Mouse (Mus musculus) spleen, adult 2 months (tissue): Measurements from ENCODE around the gene Kidins220.

Source experiments
- CTCF ChIP-seq: fragments of 200-500 bp; IDR thresholded peaks from 2 replicates; pipeline ENCODE4 v1.5.1; 2011; ENCODE audit warnings: mild to moderate bottlenecking, inconsistent platforms; ENCODE audit not compliant: insufficient read depth, insufficient read length, insufficient replicate concordance; ENCODE audit errors: extremely low read depth
- POLR2A ChIP-seq: fragments of 200-500 bp; IDR thresholded peaks from 2 replicates; pipeline ENCODE4 v1.6.1; 2011; ENCODE audit warnings: low read depth, low read length, inconsistent platforms

DNA sequence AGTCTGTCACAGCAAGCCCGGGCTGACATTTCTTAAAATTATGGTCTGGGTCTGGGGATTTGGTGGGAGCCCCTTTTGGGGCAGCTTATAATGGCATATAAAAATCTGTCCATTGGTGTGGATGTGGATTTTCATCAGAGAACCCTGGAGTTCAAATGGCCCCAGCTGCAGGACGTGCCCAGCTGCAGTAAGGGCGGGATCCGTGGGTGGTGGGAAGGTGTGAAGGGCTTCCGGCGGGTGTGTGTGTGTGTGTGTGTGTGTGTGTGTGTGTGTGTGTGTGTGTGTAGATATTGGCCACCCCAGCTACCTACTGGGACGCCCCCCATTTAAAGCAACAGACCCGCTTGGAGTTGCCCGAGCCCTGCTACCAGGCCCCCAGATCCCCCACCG is 123.4 kb downstream of the Kidins220 start:
- TF ChIP-seq CTCF (no peak), POLR2A (no peak)
